8 mouse cellular contexts compared by ENCODE assay signal in the genomic region with DNA sequence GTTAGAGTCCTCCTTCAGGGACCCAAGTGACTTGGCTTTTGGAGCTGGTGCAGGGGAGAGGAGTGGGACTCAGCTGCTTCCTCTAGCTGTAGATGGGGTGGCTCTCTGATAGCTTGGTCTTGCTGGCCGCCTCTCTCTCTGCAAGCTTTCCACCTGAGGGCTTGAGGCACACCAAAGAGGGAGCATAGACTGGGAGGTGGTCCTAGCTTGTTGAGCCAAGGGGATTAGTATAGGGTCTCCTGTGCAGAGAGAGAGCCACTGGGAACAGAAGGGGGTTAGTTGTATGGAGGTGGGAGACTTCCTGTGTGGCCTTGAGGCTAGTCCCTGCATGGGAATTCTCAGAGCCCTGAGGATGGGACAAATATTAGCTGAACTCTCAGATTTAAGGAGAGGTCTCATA. TPM values are rescaled to one million over a fixed set of nuclear protein-coding genes. Genes with fewer than 3 reads are reported as not detected.
DNase-seq lines count a peak whose midpoint lies in the region; ATAC-seq and TF ChIP-seq lines count a peak whose summit lies in the region.

No protein-coding gene starts in this region.

- no peak for ATAC-seq in heart, embryonic 12.5 days (ENCODE audit: insufficient number of reproducible peaks, low FRiP score)
- ATAC-seq in heart, embryonic 16.5 days (replicated peaks; ENCODE audit: extremely low read depth, insufficient read depth, low FRiP score): no peak
- no peak for ATAC-seq in megakaryocyte progenitor cell, adult 5-6 weeks (replicated peaks; ENCODE audit: poor library complexity)
- ATAC-seq in CD4-positive, CD25-positive, alpha-beta regulatory T cell, adult 4 months: no peak

- H3K9me3 ChIP-seq in heart, embryonic 12.5 days (replicated peaks): no peaks in the 10 kb centered on the region
- H3K9me3 ChIP-seq in ES-E14 (ENCODE audit: control insufficient read depth, insufficient read depth, low read depth, low read length): no peaks in the 10 kb centered on the region
- no peaks in the 10 kb centered on the region for H3K9me3 ChIP-seq in heart, embryonic 16.5 days (replicated peaks; ENCODE audit: control insufficient read depth, low read length)

- H3K4me3 ChIP-seq in heart, embryonic 12.5 days: peak overlapping the region; percentile 98
- H3K4me3 ChIP-seq in ES-E14 (ENCODE audit: insufficient read depth in 1 of 2, low read depth in 1 of 2, low read length in 2 of 2, poor library complexity in 1 of 2, severe bottlenecking in 1 of 2) (peak overlapping the region; percentile 4 to 93; a peak in 1 of 4 replicates), macrophage (ENCODE audit: inconsistent target) (peak overlapping the region; percentile 62)
- H3K4me3 ChIP-seq in heart, embryonic 16.5 days (ENCODE audit: low read length): peak overlapping the region; percentile 92

- intact Hi-C loops in heart, postnatal 10 days (cut with DNase I): no loop called here

- H3K27ac ChIP-seq in heart, embryonic 12.5 days (ENCODE audit: poor library complexity, severe bottlenecking): peak overlapping the region; percentile 96
- H3K27ac ChIP-seq in ES-E14 (ENCODE audit: insufficient read depth, low read depth, low read length, poor library complexity, severe bottlenecking): no peak overlapping the region
- peak overlapping the region; percentile 98 for H3K27ac ChIP-seq in heart, embryonic 16.5 days (ENCODE audit: low read length)
- H3K27ac ChIP-seq in macrophage: peak overlapping the region; percentile 92

- H3K4me1 ChIP-seq in heart, embryonic 12.5 days (replicated peaks): peaks cover 61% of the 10 kb centered on the region
- peaks cover 0 to 35% of the 10 kb centered on the region in 2 experiments; a peak in 2 of 4 replicates for H3K4me1 ChIP-seq in ES-E14 (ENCODE audit: control insufficient read depth in 2 of 2, insufficient read depth in 2 of 2, low read length in 2 of 2, poor library complexity in 1 of 2)
- H3K4me1 ChIP-seq in heart, embryonic 16.5 days (ENCODE audit: control insufficient read depth, insufficient read depth, low read length): peaks cover 55% of the 10 kb centered on the region

- H3K36me3 ChIP-seq in heart, embryonic 12.5 days: peaks cover 24% of the 10 kb centered on the region
- H3K36me3 ChIP-seq in ES-E14 (ENCODE audit: control insufficient read depth, insufficient read depth, low read length, poor library complexity, severe bottlenecking): peaks cover 29% of the 10 kb centered on the region
- H3K36me3 ChIP-seq in heart, embryonic 16.5 days (ENCODE audit: control insufficient read depth, insufficient read depth): no peaks in the 10 kb centered on the region
- H3K36me3 ChIP-seq in macrophage (ENCODE audit: inconsistent target): peaks cover 43% of the 10 kb centered on the region; the same call in 1 of the 2 replicates

- no peaks in the 10 kb centered on the region for H3K27me3 ChIP-seq in heart, embryonic 12.5 days (replicated peaks)
- H3K27me3 ChIP-seq in heart, embryonic 16.5 days (ENCODE audit: control insufficient read depth, insufficient read depth, low read length): no peaks in the 10 kb centered on the region

- peak overlapping the region; percentile 99 for H3K9ac ChIP-seq in heart, embryonic 12.5 days
- no peak overlapping the region for H3K9ac ChIP-seq in ES-E14 (ENCODE audit: insufficient read depth, low read depth, low read length, poor library complexity, severe bottlenecking)
- H3K9ac ChIP-seq in heart, embryonic 16.5 days (ENCODE audit: low read length): peak overlapping the region; percentile 99

- DNase-seq in heart, postnatal 10 days: no peak
- no peak for DNase-seq in ES-E14 (ENCODE audit: low read depth, low spot score)
- DNase-seq in MN1 (ENCODE audit: low spot score): no peak

- in situ Hi-C loops in ES-E14 (cut with MboI; ENCODE audit: low sequenced_read_pairs in 2 of 2, unreplicated experiment in 2 of 2): no loop called here

- WGBS in heart, embryonic 12.5 days: 21% methylated on average over 1 of the region's 1 CpGs
- 26% methylated on average over 1 of the region's 1 CpGs for whole genome bisulfite sequencing in heart, embryonic 16.5 days
- 22% methylated on average over 1 of the region's 1 CpGs for WGBS in macrophage (ENCODE audit: missing documents)

- peaks cover 84% of the 10 kb centered on the region for H3K79me2 ChIP-seq in macrophage (ENCODE audit: inconsistent target)

- H3K4me2 ChIP-seq in heart, embryonic 12.5 days: peak overlapping the region; percentile 80
- H3K4me2 ChIP-seq in heart, embryonic 16.5 days (ENCODE audit: low read depth, low read length): peak overlapping the region; percentile 78

TF ChIP-seq in ES-E14, 5 proteins besides CTCF, POLR2A, EP300 and RAD21:
- TF ChIP-seq ZC3H11A (IDR thresholded peaks at IDR 0.05; ENCODE audit: borderline replicate concordance, low read depth, low read length) (no peak), MAFK (IDR thresholded peaks at IDR 0.05; ENCODE audit: insufficient read depth, low read depth, low read length) (no peak), CHD2 (IDR thresholded peaks at IDR 0.05; ENCODE audit: low read depth, low read length) (no peak), ZNF384 (IDR thresholded peaks at IDR 0.05; ENCODE audit: low read depth, low read length) (no peak), HCFC1 (IDR thresholded peaks at IDR 0.05; ENCODE audit: borderline replicate concordance, insufficient read depth, low read length) (no peak)

RNA-seq across cellular contexts. Expression of gene Bri3, which starts 12.7 kb away (rescaled TPM):
- 127 and 133 TPM in 2 replicates for polyA plus RNA-seq in heart, embryonic 12.5 days (2016; fragmentation: Nextera tagmentation; extraction: Ambion mirVana)
- total RNA-seq in heart, postnatal 10 days (2021): 100 to 1,000 TPM; 165 to 171 TPM
- total RNA-seq in ES-E14 (2012; rRNA removed): 21.9 and 26.4 TPM in 2 replicates
- polyA plus RNA-seq in heart, embryonic 16.5 days (2015; fragmentation: Nextera tagmentation; extraction: Ambion mirVana): 144 and 169 TPM in 2 replicates
- total RNA-seq in macrophage (2018; cell fraction: chromatin; rRNA removed): 100 to 1,000 TPM in 22 of 26 experiments, 10 to 100 TPM in 4; 58.8 to 230 (median 146) TPM
- 100 to 1,000 TPM; 542 to 899 (median 688) TPM for total RNA-seq in macrophage (2018; cell fraction: cytosol; rRNA removed)
- total RNA-seq in macrophage (2018; cell fraction: nucleus; rRNA removed): 100 to 1,000 TPM; 108 to 411 (median 269) TPM
- 238 to 490 TPM (median 271 TPM) in 3 replicates for polyA plus RNA-seq in macrophage (2018)
- 23.8 and 25.6 TPM in 2 replicates for total RNA-seq in megakaryocyte progenitor cell, adult 5-6 weeks (2015)
- 7.8 and 15.5 TPM in 2 replicates for total RNA-seq in megakaryocyte progenitor cell, adult 5-6 weeks (2017)
- 1 to 10 TPM; 2.6 to 5.2 TPM for polyA plus RNA-seq in CD4-positive, CD25-positive, alpha-beta regulatory T cell, adult 4 months (2017; shearing (Covaris generic))

RNA-seq across cellular contexts. Expression of gene Tecpr1, which starts 33.5 kb away (rescaled TPM):
- polyA plus RNA-seq in heart, embryonic 12.5 days (2016; fragmentation: Nextera tagmentation; extraction: Ambion mirVana): 19.1 and 19.3 TPM in 2 replicates
- total RNA-seq in heart, postnatal 10 days (2021): 10 to 100 TPM; 31.2 to 32.4 TPM
- 18.3 and 22.1 TPM in 2 replicates for total RNA-seq in ES-E14 (2012; rRNA removed)
- polyA plus RNA-seq in heart, embryonic 16.5 days (2015; fragmentation: Nextera tagmentation; extraction: Ambion mirVana): 18.3 and 19.7 TPM in 2 replicates
- 1,000 to 10,000 TPM in 9 of 26 experiments, 100 to 1,000 TPM in 17; 169 to 1,925 (median 703) TPM for total RNA-seq in macrophage (2018; cell fraction: chromatin; rRNA removed)
- total RNA-seq in macrophage (2018; cell fraction: cytosol; rRNA removed): 100 to 1,000 TPM in 18 of 26 experiments, 10 to 100 TPM in 8; 66.8 to 322 (median 143) TPM
- total RNA-seq in macrophage (2018; cell fraction: nucleus; rRNA removed): 1,000 to 10,000 TPM in 5 of 26 experiments, 100 to 1,000 TPM in 21; 163 to 1,406 (median 471) TPM
- 61.4 to 244 TPM (median 121 TPM) in 3 replicates for polyA plus RNA-seq in macrophage (2018)
- 2.0 and 2.3 TPM in 2 replicates for total RNA-seq in megakaryocyte progenitor cell, adult 5-6 weeks (2015)
- 2.1 and 2.5 TPM in 2 replicates for total RNA-seq in megakaryocyte progenitor cell, adult 5-6 weeks (2017)
- polyA plus RNA-seq in CD4-positive, CD25-positive, alpha-beta regulatory T cell, adult 4 months (2017; shearing (Covaris generic)): 100 to 1,000 TPM in 1 of 2 experiments, 10 to 100 TPM in 1; 78.5 to 109 TPM

Comparison
In these comparisons a context has a peak if more than half of its experiments do, and no peak if none do; other contexts are left out.
1. RNA of gene Bri3, which starts 12.7 kb away (polyA plus RNA-seq): 238 to 490 TPM in macrophage, 144 to 169 TPM in heart, embryonic 16.5 days and 127 to 133 TPM in heart, embryonic 12.5 days; 2.6 to 5.2 TPM in CD4-positive, CD25-positive, alpha-beta regulatory T cell, adult 4 months; every median in the first group is over 10 times any median in the second.
2. Peak in every context shown above with its lines, with median percentiles within 50 percentile points of each other: H3K4me3 ChIP-seq.